Mouse (Mus musculus): ENCODE measurements around the gene Alkbh3.

GRCm38 (mm10) chr2:94048271-94048670 lies 37.7 kb upstream of the Alkbh3 start:
- no peak for TF ChIP-seq MAFK (IDR thresholded peaks at IDR 0.05; ENCODE audit: insufficient read depth, low read depth, low read length)
- TF ChIP-seq ZC3H11A (IDR thresholded peaks at IDR 0.05; ENCODE audit: borderline replicate concordance, low read depth, low read length) = no peak
- no peak for TF ChIP-seq CHD2 (IDR thresholded peaks at IDR 0.05; ENCODE audit: low read depth, low read length)
